Mouse (Mus musculus) liver, embryonic 16.5 days (tissue): ENCODE measurements around the gene Map3k4. TPM values are rescaled to one million over a fixed set of nuclear protein-coding genes. Genes with fewer than 3 reads are reported as not detected.
A peak's percentile ranks its signal among the peaks of the same experiment; 100 is the strongest.

Source experiments
- ATAC-seq: fragments of 200-750 bp; cut with Nextera tagmentation; 2 replicates; pipeline ENCODE4 v1.8.0; 2017; ENCODE audit warnings: low read depth, mild to moderate bottlenecking, moderate number of reproducible peaks, moderate library complexity
- H3K27ac ChIP-seq: fragments of 300-500 bp; sonication (generic); 2 replicates; pipeline ENCODE4 v1.5.1; 2014; ENCODE audit warnings: mild to moderate bottlenecking, low read length
- H3K27me3 ChIP-seq: fragments of 300-500 bp; sonication (generic); 2 replicates; pipeline ENCODE4 v1.6.1; 2014; ENCODE audit warnings: low read depth, low read length, mixed read lengths; ENCODE audit not compliant: control insufficient read depth, insufficient read depth
- H3K36me3 ChIP-seq: fragments of 300-500 bp; sonication (generic); 2 replicates; pipeline ENCODE4 v1.6.1; 2014; ENCODE audit warnings: mild to moderate bottlenecking; ENCODE audit not compliant: control insufficient read depth, insufficient read depth
- H3K4me1 ChIP-seq: fragments of 300-500 bp; sonication (generic); 2 replicates; pipeline ENCODE4 v1.6.1; 2014; ENCODE audit warnings: low read depth, low read length, mixed read lengths; ENCODE audit not compliant: control insufficient read depth
- H3K4me2 ChIP-seq: fragments of 300-500 bp; sonication (generic); 2 replicates; pipeline ENCODE4 v1.6.1; 2014; ENCODE audit warnings: low read depth, low read length, mixed read lengths
- H3K4me3 ChIP-seq: fragments of 300-500 bp; sonication (generic); 2 replicates; pipeline ENCODE4 v1.5.1; 2014; ENCODE audit warnings: low read depth, mild to moderate bottlenecking, low read length
- H3K9ac ChIP-seq: fragments of 300-500 bp; sonication (generic); 2 replicates; pipeline ENCODE4 v1.6.1; 2014; ENCODE audit warnings: low read depth, low read length
- H3K9me3 ChIP-seq: fragments of 300-500 bp; sonication (generic); replicated peaks from 2 replicates; pipeline ENCODE4 v1.6.1; 2016; ENCODE audit warnings: low read length; ENCODE audit not compliant: control insufficient read depth
- WGBS: fragments of 180-500 bp; shearing (Covaris S2); extraction: QIAGEN DNeasy Blood & Tissue Kit; methylation state at CpG from one replicate; pipeline ENCODE4 v1.1.7; 2014; ENCODE audit not compliant: insufficient replicate concordance; 5-methylcytosine and 5-hydroxymethylcytosine counted together
- polyA plus RNA-seq: library from polyadenylated mRNA; unstranded; fragments of >200 nt; fragmentation: Nextera tagmentation; extraction: Ambion mirVana; gene quantifications from 2 replicates; pipeline ENCODE4 v1.2.1, GENCODE M21; 2015

Gene Map3k4
- 9.5 and 9.9 TPM in 2 replicates for polyA plus RNA-seq

GRCm38 (mm10) chr17:12318663-12319201, at the start of gene Map3k4:
TSS of gene Map3k4 (minus strand) at chr17:12318796.
- H3K27me3 ChIP-seq = no peaks in the 10 kb centered on the region
- peak within 1 kb of the TSS; percentile 94 for H3K9ac ChIP-seq
- peak within 1 kb of the TSS; percentile 93 for H3K4me2 ChIP-seq
- peak; percentile 96 for ATAC-seq
- 0% methylated on average over 39 of the region's 39 CpGs for WGBS
- H3K9me3 ChIP-seq = no peaks in the 10 kb centered on the region
- peak within 1 kb of the TSS; percentile 99 for H3K4me3 ChIP-seq
- H3K27ac ChIP-seq = peak within 1 kb of the TSS; percentile 64
- H3K4me1 ChIP-seq = peaks cover 18% of the 10 kb centered on the region
- H3K36me3 ChIP-seq = no peaks in the 10 kb centered on the region

GRCm38 (mm10) chr17:12367373-12367930, 48.9 kb upstream of the Map3k4 start:
- ATAC-seq = peak; percentile 60
- 21% methylated on average over 5 of the region's 5 CpGs for WGBS

GRCm38 (mm10) chr17:12364426-12364735, 45.8 kb upstream of the Map3k4 start:
- no peaks in the 10 kb centered on the region for H3K36me3 ChIP-seq
- 60% methylated on average over 8 of the region's 8 CpGs for WGBS
- H3K27ac ChIP-seq = no peak overlapping the region
- H3K4me2 ChIP-seq = no peak overlapping the region
- no peak overlapping the region for H3K9ac ChIP-seq
- ATAC-seq = no peak
- H3K4me1 ChIP-seq = no peaks in the 10 kb centered on the region
- no peaks in the 10 kb centered on the region for H3K27me3 ChIP-seq
- no peak overlapping the region for H3K4me3 ChIP-seq
- H3K9me3 ChIP-seq = no peaks in the 10 kb centered on the region

More at GRCm38 (mm10) chr17:12367373-12367930, 48.9 kb upstream of the Map3k4 start:
- no peak overlapping the region for H3K9ac ChIP-seq
- H3K4me1 ChIP-seq = peaks cover 5% of the 10 kb centered on the region
- H3K9me3 ChIP-seq = no peaks in the 10 kb centered on the region
- no peaks in the 10 kb centered on the region for H3K27me3 ChIP-seq
- H3K4me2 ChIP-seq = no peak overlapping the region
- no peak overlapping the region for H3K4me3 ChIP-seq
- H3K36me3 ChIP-seq = no peaks in the 10 kb centered on the region
- H3K27ac ChIP-seq = no peak overlapping the region

GRCm38 (mm10) chr17:12363601-12364425, 45.2 kb upstream of the Map3k4 start:
- Histone ChIP-seq H3K4me2 (no peak overlapping the region), H3K4me1 (no peaks in the 10 kb centered on the region), H3K27ac (no peak overlapping the region), H3K4me3 (no peak overlapping the region), H3K36me3 (no peaks in the 10 kb centered on the region), H3K9ac (no peak overlapping the region), H3K27me3 (no peaks in the 10 kb centered on the region), H3K9me3 (no peaks in the 10 kb centered on the region)
- ATAC-seq = no peak
- WGBS = 55% methylated on average over 11 of the region's 11 CpGs

- H3K4me2 ChIP-seq = no peak overlapping the region
- H3K9ac ChIP-seq = no peak overlapping the region
- no peak for ATAC-seq
- no peaks in the 10 kb centered on the region for H3K4me1 ChIP-seq
- H3K4me3 ChIP-seq = no peak overlapping the region
- H3K27ac ChIP-seq = no peak overlapping the region
- no peaks in the 10 kb centered on the region for H3K9me3 ChIP-seq
- WGBS = 65% methylated on average over 15 of the region's 15 CpGs
- no peaks in the 10 kb centered on the region for H3K36me3 ChIP-seq
- H3K27me3 ChIP-seq = no peaks in the 10 kb centered on the region
These were observed 41.3 kb upstream of the Map3k4 start for GRCm38 (mm10) chr17:12359876-12360275.

DNA sequence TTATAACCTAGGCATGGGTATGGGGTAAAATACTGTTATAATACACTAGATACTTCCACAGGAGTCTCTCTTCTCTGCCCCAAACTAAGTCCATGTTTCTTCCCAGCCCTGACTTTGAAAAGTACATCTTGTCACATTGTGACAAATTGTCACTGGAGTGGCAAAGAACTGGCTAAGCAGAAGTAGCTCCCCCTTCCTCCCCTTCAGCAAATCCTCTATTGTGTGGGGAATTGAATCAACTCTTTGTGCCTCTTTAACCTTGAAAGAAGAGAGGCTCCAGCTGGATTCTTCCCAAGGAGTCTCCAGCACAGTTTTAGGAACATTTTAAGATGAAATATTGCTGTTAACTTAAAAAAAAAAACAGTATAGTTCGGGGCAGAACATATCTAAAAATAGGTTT, 34.2 kb upstream of the Map3k4 start:
- H3K9me3 ChIP-seq = no peaks in the 10 kb centered on the region
- 32% methylated on average over 1 of the region's 1 CpGs for WGBS
- H3K4me1 ChIP-seq = no peaks in the 10 kb centered on the region
- H3K27ac ChIP-seq = no peak overlapping the region
- no peaks in the 10 kb centered on the region for H3K36me3 ChIP-seq
- H3K9ac ChIP-seq = no peak overlapping the region
- no peak for ATAC-seq
- no peaks in the 10 kb centered on the region for H3K27me3 ChIP-seq
- H3K4me2 ChIP-seq = no peak overlapping the region
- no peak overlapping the region for H3K4me3 ChIP-seq

DNA sequence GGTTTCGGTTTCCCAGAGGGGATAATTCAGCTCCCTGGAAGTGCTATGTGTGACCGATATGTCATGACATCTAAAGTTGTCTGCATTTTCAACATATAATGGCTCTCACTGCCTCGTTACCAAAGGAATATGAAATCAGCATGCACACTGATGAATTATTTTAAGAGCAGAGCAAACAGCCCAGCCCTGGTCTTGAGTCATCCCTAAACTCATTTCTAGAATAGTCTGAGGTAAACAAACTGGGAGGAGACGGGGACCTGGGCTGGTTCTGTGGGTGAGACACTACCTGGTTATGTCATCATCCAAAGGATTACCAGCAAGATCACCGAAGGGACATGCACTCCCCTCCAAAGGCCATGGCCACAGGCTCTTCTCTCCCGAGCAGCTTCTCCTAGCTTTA, 33.0 kb upstream of the Map3k4 start:
- WGBS = 60% methylated on average over 6 of the region's 6 CpGs
- no peak overlapping the region for H3K9ac ChIP-seq
- H3K9me3 ChIP-seq = no peaks in the 10 kb centered on the region
- H3K4me1 ChIP-seq = no peaks in the 10 kb centered on the region
- no peak overlapping the region for H3K4me3 ChIP-seq
- H3K27ac ChIP-seq = no peak overlapping the region
- no peaks in the 10 kb centered on the region for H3K27me3 ChIP-seq
- no peak for ATAC-seq
- no peak overlapping the region for H3K4me2 ChIP-seq
- no peaks in the 10 kb centered on the region for H3K36me3 ChIP-seq

DNA sequence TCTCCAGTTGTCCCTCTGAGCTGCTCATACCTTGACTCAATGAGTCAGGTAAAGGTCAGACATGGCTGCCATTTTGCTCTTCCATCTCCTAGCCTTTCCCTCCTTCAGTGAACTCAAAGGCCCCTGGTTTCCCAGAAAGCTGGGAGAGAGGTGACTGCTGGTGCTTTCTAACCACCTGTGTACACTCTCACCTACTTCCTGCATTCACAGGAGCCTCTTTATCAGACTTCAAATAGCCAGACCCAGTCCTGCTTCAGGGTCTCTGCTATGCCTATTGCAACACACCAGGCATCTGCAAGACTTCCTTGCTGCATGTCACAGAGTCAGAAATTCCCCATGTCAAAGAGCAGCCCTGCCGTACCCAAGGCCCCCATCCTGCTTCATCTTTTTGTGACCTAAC, 28.9 kb upstream of the Map3k4 start:
- 48% methylated on average over 1 of the region's 1 CpGs for WGBS

GRCm38 (mm10) chr17:12343702-12344376, 25.2 kb upstream of the Map3k4 start:
- Histone ChIP-seq H3K36me3 (no peaks in the 10 kb centered on the region), H3K4me2 (no peak overlapping the region), H3K9me3 (no peaks in the 10 kb centered on the region), H3K9ac (no peak overlapping the region), H3K27me3 (no peaks in the 10 kb centered on the region), H3K4me3 (no peak overlapping the region), H3K4me1 (no peaks in the 10 kb centered on the region), H3K27ac (no peak overlapping the region)
- ATAC-seq = no peak
- 76% methylated on average over 9 of the region's 9 CpGs for WGBS

More for the DNA sequence above, 28.9 kb upstream of the Map3k4 start:
- Histone ChIP-seq H3K4me1 (no peaks in the 10 kb centered on the region), H3K4me3 (no peak overlapping the region), H3K9me3 (no peaks in the 10 kb centered on the region), H3K4me2 (no peak overlapping the region), H3K9ac (no peak overlapping the region), H3K27ac (no peak overlapping the region), H3K36me3 (no peaks in the 10 kb centered on the region), H3K27me3 (no peaks in the 10 kb centered on the region)
- ATAC-seq = no peak
